ENCODE assay signal across 8 mouse cellular contexts in the genomic region with DNA sequence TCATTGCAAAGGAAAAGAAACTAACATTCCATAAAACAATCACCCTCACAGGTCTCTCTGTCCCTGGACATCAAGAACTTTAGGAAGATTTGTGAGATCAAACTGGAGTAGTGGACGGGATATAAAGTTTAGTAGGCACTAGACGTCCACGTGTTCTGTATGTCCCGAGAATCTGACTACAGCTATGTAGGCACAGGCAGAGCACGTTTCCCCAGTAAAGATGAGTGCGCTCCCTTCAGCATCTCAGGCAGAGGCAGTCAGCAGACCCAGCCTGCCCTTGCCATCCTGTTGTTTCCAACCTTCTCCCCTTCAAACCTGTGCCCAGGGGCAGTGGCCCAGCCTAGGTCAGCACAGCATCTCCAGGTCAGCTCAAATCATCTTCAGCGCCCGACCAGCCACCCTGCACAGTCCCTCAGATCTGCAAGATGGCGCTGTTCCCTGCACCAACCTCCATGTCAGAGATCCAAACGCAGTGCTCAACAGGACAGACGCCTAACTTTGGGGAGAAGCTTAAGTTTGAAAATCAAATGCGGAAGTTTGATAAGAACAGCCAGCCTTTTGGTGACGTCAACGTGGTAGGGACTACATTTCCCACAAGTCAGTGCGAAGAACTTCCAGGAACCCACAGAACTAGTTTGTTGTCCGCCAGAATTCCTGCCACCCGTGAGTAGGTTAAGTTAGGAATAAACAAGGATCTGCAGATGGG. TPM values are rescaled to one million over a fixed set of nuclear protein-coding genes. Genes with fewer than 3 reads are reported as not detected.
DNase-seq lines count a peak whose midpoint lies in the region; ATAC-seq lines count a peak whose summit lies in the region.

TSS of gene Zfp595 (minus strand) at position 552 of the 706 bp plus-strand sequence.

- H3K9ac ChIP-seq in hindbrain, embryonic 12.5 days: peak within 1 kb of the TSS; percentile 61

- 0 out of 2 replicates have a peak within 1 kb of the TSS, but pooled peaks have one; percentile 17 for H3K27ac ChIP-seq in hindbrain, embryonic 12.5 days

- H3K9me3 ChIP-seq in hindbrain, embryonic 12.5 days (replicated peaks): no peaks in the 10 kb centered on the region

- H3K4me3 ChIP-seq in hindbrain, embryonic 12.5 days: peak within 1 kb of the TSS; percentile 52

- peaks cover 8% of the 10 kb centered on the region for H3K4me1 ChIP-seq in hindbrain, embryonic 12.5 days

- 19% methylated on average over 17 of the region's 17 CpGs for WGBS in hindbrain, embryonic 12.5 days

- H3K36me3 ChIP-seq in hindbrain, embryonic 12.5 days: no peaks in the 10 kb centered on the region

- ATAC-seq in hindbrain, embryonic 12.5 days (ENCODE audit: low FRiP score): peak; percentile 94

- DNase-seq in NIH3T3 (ENCODE audit: low read depth): peak; percentile 91
- peak; percentile 73 to 79 for DNase-seq in cerebellum, postnatal 10 days
- DNase-seq in frontal cortex, postnatal 10 days (ENCODE audit: low spot score in 2 of 2): peak; percentile 57 to 70
- DNase-seq in layer of hippocampus, postnatal 14 days (ENCODE audit: low spot score in 2 of 2): peak; percentile 53 to 88
- peak; percentile 85 for DNase-seq in lung, postnatal 14 days
- DNase-seq in retina, adult 2 months (ENCODE audit: low read depth, low spot score): peak; percentile 49
- peak; percentile 73 to 76 for DNase-seq in thymus, postnatal 36 days

- H3K4me2 ChIP-seq in hindbrain, embryonic 12.5 days (replicated peaks): peak within 1 kb of the TSS; percentile 63

- no peaks in the 10 kb centered on the region for H3K27me3 ChIP-seq in hindbrain, embryonic 12.5 days

RNA-seq across cellular contexts. Expression of gene Zfp595, which starts in this region (rescaled TPM):
- polyA plus RNA-seq in hindbrain, embryonic 12.5 days (2016; fragmentation: Nextera tagmentation; extraction: Ambion mirVana): 1.7 and 1.8 TPM in 2 replicates
- 1 to 10 TPM; 3.0 to 3.2 TPM for total RNA-seq in layer of hippocampus, postnatal 14 days (2021)

Comparison
In these comparisons a context has a peak if more than half of its experiments do, and no peak if none do; other contexts are left out.
1. Peak in every context shown above with its lines: DNase-seq, ATAC-seq, H3K4me3 ChIP-seq and H3K27ac ChIP-seq.